Mouse (Mus musculus) ovary, postnatal 14 days (tissue): Measurements from ENCODE around the gene Ttc28.

Experiments used
- DNase-seq: peaks from one replicate; pipeline ENCODE4 v3.0.0; 2022; ENCODE audit warnings: low spot score

The Ttc28 gene

GRCm38 (mm10) chr5:111007900-111008299, 128.3 kb downstream of the Ttc28 start:
- DNase-seq, result no peak

GRCm38 (mm10) chr5:111008431-111008830, 128.8 kb downstream of the Ttc28 start:
- DNase-seq, result no peak

GRCm38 (mm10) chr5:111011271-111011670, 131.7 kb downstream of the Ttc28 start:
- DNase-seq, result no peak

- no peak for DNase-seq
Observed at GRCm38 (mm10) chr5:111012064-111012463, 132.5 kb downstream of the Ttc28 start.

- DNase-seq, result no peak
Observed at GRCm38 (mm10) chr5:111012587-111012986, 133.0 kb downstream of the Ttc28 start.

GRCm38 (mm10) chr5:111014960-111015359, 135.4 kb downstream of the Ttc28 start:
- no peak for DNase-seq

GRCm38 (mm10) chr5:111017319-111017718, 137.7 kb downstream of the Ttc28 start:
- no peak for DNase-seq

GRCm38 (mm10) chr5:111022339-111022738, 142.7 kb downstream of the Ttc28 start:
- no peak for DNase-seq

- DNase-seq, result no peak
Observed at GRCm38 (mm10) chr5:111022940-111023339, 143.3 kb downstream of the Ttc28 start.

GRCm38 (mm10) chr5:111024621-111025020, 145.0 kb downstream of the Ttc28 start:
- DNase-seq, result no peak

- DNase-seq, result no peak
Observed at GRCm38 (mm10) chr5:111025476-111025875, 145.9 kb downstream of the Ttc28 start.

GRCm38 (mm10) chr5:111026209-111026608, 146.6 kb downstream of the Ttc28 start:
- no peak for DNase-seq

- DNase-seq, result no peak
Observed at GRCm38 (mm10) chr5:111028340-111028739, 148.7 kb downstream of the Ttc28 start.

- no peak for DNase-seq
Observed at GRCm38 (mm10) chr5:111028952-111029351, 149.3 kb downstream of the Ttc28 start.

- no peak for DNase-seq
Observed at GRCm38 (mm10) chr5:111032687-111033295, 153.2 kb downstream of the Ttc28 start.

- DNase-seq, result no peak
Observed at GRCm38 (mm10) chr5:111033489-111033888, 153.9 kb downstream of the Ttc28 start.

GRCm38 (mm10) chr5:111037123-111037748, 157.6 kb downstream of the Ttc28 start:
- no peak for DNase-seq

- DNase-seq, result no peak
Observed at GRCm38 (mm10) chr5:111039771-111040170, 160.2 kb downstream of the Ttc28 start.

- no peak for DNase-seq
Observed at GRCm38 (mm10) chr5:111041952-111042351, 162.3 kb downstream of the Ttc28 start.

- no peak for DNase-seq
Observed at GRCm38 (mm10) chr5:111044193-111044592, 164.6 kb downstream of the Ttc28 start.

- DNase-seq, result no peak
Observed at GRCm38 (mm10) chr5:111046359-111046758, 166.8 kb downstream of the Ttc28 start.

GRCm38 (mm10) chr5:111046841-111047476, 167.4 kb downstream of the Ttc28 start:
- no peak for DNase-seq

GRCm38 (mm10) chr5:111048036-111048435, 168.4 kb downstream of the Ttc28 start:
- DNase-seq, result no peak
